Mouse (Mus musculus) G1E-ER4 (cell line): ENCODE data around the gene Bcor. TPM values are rescaled to one million over a fixed set of nuclear protein-coding genes. Genes with fewer than 3 reads are reported as not detected.

Source experiments
- GATA1 ChIP-seq: IDR thresholded peaks from one replicate; pipeline ENCODE4 v1.8.0; 2012; ENCODE audit warnings: low read length, inconsistent platforms
- polyA plus RNA-seq: library from polyadenylated mRNA; stranded (reverse); fragments of >175 nt; gene quantifications from 2 replicates; pipeline ENCODE4 v1.2.3, GENCODE M21; 2012

Bcor gene
- polyA plus RNA-seq, 1 experiment: 78.0 TPM

DNA sequence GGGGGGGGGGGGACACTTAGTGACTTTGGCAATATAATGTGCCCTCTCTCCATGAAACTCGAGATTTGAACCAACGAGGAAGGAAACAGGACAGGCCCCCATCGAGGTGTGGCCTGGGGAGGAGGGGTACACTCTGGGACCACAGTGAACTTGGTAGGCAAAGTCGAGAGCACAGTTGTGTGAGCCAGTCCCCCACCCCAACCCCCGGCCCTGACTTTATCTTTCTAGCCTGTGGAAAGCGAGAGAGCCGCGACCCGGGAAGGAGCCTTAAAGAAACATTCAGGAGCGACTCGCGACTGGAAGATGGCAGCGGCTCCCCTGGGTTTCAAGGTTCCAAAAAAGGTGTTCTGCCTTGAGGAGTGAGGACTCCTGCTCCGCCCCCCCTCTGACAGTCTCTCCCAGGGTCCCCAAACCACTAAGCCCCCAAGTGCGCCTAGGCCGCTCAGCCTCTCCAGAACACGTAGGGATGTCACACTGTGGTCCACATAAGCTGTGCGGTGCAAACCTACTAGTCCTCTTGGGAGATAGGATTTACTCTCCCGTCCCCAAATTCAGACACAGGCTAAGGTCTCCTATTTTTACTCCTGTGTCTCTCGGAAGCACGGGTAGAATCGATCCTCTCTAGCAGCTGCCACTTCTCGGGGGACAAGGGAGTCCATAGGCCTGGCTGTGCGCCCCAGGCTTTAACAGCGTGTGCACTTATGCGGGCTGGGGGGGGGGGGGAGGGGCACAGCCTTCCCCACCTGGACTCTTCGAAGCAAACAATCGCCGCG is 4.9 kb downstream of the Bcor start:
- TF ChIP-seq GATA1: no peak

DNA sequence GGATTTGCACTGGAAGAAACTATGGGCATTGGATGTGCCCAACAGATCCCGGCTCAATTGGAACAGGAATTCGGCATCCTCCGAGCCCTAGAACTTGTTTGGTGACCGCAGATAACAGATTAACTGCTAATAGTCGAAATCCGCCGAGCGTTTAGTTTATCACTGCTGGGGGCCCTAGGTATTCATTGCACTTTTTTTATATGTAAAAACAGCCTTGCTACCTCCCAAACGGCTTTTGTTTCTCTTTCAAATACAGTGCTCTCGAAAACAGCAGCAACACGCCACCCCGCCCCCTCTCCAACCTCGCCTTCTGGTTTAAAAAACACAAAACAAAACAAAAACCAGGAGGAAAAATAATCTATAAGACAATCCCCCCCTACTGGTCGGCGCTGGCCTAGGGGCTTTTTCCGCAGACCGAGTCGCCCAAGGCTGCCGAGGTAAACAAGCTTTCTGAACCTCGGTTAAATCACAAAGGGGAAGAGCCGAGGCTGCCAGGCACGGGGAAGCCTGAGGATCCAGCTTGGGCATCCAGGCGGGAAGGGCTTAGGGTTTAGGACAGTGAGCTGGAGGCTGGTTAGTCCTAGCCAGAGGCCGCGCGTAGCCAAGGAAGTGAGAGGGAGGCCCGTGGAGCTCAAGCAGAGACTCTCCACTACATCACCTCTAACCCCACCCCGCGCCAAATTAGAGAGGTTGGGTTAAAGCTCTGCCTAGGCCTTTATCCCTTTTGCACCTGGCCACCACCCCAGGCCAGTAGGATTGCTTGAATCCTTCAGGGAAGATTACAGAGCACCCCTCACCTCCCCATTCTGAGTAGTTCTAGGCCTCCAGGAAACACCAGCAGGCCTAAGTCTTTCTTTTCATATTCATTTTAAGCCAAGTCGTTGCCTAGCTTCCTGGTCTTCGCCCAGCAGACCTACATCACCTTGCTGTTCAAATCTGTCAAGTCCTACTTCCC is 6.7 kb downstream of the Bcor start:
- TF ChIP-seq GATA1: no peak

DNA sequence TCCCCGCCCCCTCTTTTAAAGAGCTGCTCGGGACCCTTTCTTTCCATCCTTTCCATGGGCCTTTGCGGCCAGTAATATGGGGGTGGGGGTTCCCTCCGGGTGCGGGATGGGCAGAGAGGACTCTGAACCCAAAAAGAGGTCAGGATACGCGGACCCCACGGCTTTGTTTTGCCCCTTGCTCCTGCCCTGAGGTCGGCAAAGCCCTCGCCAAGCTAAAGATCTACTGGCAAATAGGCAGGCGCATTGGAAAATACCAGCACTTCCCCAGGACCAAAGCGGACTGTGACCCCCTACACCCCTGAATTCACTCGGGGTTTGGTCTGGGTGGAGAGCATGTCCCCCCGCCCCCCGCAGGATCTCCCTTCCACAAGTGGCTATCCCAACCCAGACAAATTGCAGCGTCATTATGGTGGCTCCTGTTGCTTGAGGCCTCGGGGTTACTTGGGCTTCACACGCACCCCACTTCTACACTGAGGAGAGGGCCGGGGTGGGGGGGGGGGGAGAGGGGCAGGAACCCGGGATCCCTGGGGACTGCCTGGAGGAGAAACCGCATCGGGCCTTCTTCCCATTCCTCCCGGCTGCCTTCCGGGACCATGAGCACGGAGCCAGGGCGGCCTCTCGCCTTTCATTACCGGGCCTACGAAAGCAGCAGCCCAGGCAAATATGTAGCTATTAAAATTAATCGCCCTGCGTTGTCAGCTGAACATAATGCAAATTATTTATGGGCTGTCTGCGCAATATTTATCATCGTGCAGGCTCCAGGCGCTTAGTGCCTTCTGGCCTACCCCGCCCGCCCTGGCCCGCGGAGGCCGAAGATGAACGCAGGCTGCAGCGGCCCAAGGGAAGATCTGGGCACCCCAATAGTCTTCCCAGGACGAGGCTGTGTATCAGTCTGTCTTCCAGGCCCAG is 7.9 kb downstream of the Bcor start:
- no peak for TF ChIP-seq GATA1

DNA sequence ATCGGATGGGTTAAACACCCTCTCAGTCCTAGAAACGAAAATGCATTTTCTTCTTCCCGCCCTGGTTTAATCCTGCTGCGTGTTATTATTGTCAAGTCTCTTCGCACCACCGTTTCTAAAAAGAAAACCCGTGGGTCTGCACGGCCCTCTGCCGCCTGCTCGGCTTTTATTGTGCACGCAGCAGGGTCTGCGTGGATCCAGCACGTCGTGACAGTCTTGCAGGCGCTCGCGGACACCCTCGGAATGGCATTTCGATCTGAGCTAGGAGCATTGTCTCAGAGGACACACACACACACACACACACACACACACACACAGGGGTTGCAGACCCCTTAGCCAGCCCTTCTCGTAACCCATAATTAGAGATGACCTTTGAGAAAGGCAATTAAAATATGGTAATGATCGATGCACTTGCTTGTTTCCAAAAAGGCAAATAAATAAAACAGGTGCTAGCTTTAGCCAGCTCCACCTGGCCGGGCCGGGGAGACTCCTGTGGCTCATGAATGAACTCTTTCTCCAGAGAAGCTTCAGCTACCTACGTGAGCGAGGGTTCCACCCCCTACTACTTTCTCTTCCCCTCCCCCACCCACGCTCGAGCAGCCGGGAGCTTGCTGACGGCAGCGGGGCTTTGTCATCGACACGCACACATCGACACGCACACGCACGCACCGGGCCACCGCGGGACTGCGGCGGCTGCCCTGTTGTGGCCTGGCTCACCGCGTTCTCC is 8.7 kb downstream of the Bcor start:
- no peak for TF ChIP-seq GATA1

DNA sequence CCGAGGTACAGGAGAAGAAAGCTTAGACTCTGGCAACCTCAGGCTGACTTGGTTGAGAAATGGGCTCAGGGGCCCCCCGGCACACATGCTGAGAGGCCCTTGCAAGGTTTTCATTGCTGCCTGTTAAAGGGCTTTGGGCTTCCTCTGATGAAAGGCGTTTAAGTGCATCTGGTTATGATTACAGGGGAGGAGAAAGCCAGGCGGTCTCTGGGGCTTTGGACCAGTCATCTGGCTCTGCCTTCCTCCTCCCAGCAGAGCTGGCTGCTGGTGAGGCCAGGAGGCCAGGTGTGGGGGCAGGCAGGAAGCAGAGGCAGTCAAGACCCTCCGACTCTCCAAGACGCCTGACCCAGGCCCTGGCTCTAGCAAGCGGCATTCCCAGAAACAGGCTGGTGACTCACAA is 9.7 kb downstream of the Bcor start:
- TF ChIP-seq GATA1: no peak

DNA sequence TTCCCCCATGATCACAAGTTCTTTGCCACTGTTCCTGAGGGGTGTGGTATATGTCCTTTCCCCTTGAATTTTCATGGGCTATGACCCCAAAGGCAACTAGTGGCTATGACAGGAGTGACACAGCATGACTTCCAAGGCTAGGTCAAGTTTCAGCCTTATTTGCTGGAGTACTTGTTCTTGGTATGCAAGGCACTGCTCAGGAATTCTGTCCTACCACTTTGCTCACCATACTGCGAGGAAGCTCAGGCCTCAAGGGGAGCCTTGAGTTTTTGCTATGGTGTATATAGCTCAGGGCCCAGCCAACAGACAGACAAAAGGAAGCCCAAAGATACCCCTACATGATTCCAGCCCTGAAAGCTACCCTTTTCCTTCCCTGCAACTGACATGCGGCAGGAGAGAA is 13.9 kb downstream of the Bcor start:
- no peak for TF ChIP-seq GATA1

DNA sequence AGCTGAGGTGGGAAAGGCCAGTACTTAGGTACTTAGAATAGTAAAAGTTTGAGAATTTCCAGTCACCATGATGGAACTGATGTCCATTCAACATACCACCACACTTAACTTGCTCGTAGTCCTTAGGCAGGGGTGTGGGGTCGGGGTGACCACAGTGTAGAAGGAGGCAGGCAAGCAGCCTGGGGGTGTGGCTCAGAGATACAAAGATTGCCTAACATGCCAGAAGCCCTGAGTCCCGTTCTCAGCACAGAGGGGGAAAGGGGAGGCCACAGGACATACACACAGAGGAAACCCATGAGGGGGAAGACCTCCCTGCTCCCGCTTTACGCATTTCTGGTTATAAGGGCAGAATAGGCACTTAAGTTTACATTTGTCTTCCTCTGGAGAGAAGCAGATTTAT is 17.3 kb downstream of the Bcor start:
- no peak for TF ChIP-seq GATA1

DNA sequence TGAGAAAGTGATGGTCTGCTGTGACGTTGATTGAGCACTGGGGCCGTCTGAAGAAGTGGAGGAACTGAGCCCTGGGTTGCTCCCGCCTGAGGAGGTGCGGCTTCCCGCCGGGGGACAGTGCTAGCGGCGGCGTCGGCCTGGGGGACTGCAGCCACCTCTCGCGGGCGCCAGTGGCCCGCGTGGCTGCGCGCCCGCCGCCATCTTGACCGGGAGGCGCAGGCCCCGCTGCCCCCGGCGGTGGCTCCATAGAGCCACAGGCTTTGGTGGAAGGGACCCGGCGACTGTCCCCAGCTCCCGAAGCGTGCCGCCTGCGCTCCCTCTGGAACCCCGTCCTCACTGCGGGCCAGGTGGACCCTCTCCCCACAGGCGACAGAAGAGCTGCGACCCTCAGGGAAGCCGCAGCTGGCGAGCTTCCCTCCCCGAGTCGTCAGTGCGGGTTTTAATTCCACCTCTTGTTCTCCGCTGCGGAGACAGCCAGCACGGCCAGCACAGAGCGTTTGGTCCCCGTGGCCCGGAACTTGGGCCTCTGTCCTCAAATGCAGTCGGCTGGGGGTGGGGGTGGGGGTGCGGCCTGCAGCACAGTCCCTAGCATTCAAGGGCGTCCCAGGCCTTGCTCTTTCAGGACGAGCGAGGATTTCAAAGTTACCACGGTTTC is 19.9 kb downstream of the Bcor start:
- TF ChIP-seq GATA1: no peak

DNA sequence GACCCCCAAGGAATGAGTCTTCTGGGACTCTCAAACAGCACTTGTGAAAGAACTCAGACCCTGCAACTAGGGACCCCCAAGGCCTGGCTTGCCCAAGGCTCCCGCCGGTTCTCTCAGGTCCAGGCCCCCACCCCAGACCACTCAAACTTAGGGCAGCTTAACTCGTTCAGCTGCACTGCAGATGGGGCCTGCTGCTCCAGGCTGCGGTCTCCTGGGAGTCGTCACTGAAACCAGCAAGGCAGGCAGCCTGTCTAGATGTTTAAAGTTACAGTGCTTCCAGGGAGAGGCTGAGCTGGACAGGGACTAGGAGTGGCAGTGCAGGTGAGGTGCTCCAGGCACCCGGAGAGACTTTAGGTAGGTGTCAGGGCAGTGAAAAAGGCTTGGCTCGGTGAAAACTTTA is 21.9 kb downstream of the Bcor start:
- no peak for TF ChIP-seq GATA1

DNA sequence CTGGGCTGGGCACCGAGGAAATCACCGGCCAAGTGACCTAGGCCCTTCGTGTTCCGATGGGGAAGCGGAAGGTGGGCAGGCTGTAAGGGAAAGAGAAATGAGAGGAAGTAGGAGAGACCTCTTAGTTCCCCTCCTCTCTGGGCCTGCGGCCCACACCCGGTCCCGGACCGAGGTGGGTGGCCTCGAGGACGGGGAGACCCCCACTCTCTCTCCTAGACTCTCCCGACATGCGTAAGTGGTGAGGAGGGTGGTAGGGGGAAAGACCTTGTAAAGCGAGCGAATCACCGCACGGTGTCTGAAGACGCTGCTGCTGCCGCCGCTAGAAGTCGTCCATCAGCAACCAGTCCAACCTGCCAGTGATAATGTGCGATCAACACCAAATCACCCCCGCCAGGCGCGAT is 23.0 kb downstream of the Bcor start:
- no peak for TF ChIP-seq GATA1

DNA sequence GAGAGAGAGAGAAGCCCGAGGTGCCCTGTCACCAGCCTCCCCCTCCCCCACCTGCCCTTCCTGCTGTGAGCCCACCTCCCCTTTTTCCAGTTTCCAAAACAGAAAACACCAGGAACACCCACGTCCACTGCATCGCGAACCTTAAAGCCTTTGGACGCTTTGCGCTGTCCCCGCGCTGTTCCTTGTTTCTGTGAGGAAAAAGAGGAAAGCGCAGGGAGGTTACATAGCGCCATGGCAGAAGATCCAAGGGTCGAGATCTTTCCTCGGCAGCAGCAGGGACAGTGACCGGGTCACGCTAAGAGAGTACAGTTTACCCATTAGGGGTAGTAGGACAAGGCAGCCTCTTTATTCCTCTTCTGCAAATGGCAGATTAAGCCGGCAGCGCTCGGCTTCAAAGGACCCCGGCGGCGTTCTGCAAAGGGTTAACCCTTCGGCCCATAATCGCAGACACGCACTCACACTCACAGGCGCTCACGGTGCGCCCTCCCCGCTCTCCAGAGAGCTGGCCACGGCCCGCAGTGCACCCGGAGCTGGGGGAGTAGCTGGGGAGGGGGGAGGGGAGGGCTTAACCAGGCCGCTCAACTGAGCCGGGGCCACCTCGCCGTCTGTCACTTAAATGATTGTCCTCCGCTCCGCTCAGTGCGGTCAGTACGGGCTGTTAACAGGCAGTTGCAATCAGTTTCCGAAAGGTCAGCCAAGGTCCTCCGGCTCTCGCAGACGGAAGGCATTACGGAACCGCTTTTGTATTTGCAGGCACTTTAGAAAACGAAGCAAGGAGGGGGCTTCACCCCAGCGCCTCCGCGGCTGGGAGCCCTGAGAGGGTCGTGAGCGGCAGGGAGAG is 23.7 kb downstream of the Bcor start:
- no peak for TF ChIP-seq GATA1

DNA sequence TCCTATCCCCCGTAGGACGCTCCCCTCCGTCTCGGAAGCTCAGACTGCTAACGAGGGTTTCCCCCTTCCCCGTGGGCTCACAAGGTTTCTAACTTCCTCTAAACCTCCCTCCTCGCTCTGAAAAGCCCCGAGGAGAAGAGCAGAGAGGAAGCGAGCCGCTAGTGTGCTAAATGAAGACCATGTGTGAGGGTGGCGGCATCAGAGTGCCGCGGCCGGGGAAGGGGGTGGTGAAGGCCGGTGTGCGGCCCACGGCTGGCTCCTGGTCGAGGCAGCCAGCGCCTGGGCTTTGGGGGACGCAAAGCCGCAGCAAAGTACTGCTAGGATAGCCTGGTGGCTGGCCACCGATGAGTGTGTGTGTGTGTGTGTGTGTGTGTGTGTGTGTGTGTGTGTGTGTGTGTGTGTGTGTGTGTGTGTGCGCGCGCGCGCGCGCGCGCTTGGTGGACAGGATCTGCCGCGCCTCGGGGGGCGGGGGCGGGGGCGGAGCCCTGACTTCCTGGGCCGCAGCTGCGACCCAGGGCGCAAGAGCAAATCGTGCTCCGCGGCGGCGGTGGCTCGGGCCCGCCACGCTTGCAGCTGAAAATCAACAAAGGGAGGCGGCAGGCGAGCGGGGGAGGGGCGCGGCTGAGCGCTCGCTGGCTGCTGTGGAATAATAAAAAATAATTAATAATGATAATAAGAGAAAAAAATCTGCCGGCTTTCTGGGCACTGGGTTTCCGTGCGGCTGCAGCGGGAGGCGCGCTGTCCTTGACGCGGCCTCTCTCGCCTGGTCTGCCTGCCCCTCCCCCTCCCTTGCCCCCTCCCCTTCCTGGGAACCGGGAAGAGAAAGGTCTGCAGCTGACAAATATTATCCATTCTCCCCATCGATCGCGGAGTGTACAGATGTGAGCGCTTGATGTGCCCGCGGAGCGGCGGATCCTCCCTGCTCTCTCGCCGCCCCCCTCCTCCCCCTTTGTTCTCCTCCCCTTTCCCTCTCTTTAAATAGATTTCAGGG is 24.7 kb downstream of the Bcor start:
- no peak for TF ChIP-seq GATA1
